Mouse (Mus musculus) cerebral cortex, adult 2 months (tissue): ENCODE measurements around the gene Txndc2.

Experiments
- WGBS: fragments of 180-500 bp; shearing (Covaris S2); methylation state at CpG from one replicate; pipeline ENCODE4 v1.1.7; 2018; 5-methylcytosine and 5-hydroxymethylcytosine counted together

The Txndc2 gene

DNA sequence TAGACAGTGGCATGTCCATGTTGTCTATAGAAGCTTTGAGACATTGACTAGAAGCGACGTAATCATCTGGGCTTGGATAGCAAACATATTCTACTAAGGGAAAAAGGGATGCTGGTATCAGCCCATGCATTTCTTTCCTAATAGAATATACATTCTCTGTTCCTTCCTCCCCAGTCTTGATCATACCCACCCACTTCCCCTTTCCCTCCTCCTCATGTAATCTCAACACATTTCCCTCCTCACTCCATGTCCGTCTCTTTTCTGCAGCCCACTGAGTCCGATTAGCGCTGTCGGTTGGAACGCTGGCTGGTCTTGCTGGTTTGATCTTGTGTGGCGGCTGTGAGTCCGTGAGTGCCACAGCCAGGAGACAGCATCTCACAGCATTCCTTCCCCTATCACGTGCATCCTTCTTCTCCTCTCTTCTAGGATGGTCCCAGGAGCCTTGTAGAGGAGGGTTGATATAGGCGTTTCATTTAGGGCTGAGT is at the start of gene Txndc2:
Gene Txndc2, minus strand, starts transcription at position 435 of the 485 bp plus-strand sequence.
- WGBS = 89% methylated on average over 11 of the region's 11 CpGs

DNA sequence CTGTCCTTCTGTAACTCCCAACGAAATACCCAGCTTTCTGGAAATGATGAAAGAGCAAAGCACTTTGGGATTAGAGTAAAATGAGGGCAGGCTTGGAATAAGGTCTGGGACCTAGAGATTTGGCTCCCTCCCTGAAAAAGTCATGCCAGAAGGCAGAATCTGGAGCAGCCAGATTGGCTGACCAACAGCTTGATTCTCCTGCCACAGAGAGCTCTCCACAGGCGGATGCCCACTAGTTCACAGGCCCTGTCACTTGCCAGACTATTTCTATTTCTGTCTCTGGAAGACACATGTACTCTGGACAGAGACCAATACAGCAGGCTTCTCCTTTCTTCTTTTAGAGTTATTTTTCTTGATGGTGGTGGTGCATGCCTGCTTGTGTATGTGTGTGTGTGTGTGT is 41.8 kb upstream of the Txndc2 start:
- 41% methylated on average over 2 of the region's 2 CpGs for WGBS

DNA sequence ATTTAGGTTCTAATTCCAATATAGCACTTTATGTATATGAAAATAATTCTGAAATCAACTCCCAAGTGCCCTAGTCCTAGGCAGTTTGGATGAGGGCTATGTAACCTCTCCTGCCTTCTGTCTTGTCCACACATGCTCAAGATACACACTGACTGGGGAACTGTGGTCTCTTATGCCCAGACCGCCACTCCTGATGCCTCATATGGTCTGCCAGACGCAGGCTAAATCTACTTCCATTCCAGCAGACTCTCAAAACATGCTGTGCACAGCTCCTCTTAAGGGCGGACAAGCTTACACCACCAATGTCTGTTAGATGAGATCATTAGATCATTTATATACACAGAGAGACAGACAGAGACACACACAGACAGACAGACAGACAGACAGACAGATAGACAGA is 41.3 kb upstream of the Txndc2 start:
- WGBS = 57% methylated on average over 3 of the region's 3 CpGs

DNA sequence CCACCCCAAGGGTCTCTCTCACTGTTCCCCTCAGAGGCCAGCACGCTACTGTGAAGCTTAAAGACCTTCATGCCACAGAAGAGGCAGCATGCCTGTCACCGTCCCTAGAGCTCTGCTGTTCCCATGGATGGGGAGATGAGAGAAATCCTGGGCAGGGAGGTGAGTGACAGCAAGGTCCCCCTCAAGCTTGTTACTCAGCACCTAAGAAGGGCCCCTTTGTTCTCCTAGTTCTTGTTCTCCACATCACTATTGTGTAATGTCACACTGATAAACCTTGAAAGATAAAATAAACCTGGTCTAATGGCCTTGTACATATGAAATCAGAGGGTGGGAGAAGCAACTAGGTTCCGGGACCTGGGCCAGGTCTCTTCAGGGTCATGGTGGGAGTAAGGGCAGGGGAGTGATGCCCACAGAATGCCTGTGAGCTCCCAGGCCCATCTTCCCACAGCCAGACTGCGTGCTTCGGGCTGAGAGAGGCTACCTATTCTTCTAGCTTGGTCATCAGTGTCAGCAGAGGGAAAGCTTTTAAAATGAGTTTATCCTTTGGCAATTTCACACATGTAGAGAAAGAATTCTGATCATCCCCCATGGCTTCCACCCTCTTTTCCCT is 40.2 kb upstream of the Txndc2 start:
- 93% methylated on average over 5 of the region's 5 CpGs for WGBS

DNA sequence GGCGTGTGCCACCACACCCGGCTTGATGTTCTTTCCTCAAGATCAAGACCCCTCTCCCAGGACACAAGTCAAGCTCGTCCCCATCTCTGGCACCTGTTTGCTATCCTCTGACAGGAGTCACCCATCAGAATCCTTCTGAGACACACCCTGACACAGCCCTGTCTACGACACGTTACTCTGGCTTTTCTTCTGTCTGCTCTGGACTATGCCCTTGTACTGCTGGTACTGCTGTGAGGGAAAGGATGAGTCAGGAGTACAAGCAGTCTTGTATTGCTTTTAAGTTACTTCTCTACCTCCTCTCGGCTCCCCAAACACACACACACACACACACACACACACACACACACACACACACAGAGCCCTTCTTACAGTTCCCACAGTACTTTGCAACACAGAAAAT is 39.5 kb upstream of the Txndc2 start:
- 84% methylated on average over 6 of the region's 6 CpGs for WGBS

DNA sequence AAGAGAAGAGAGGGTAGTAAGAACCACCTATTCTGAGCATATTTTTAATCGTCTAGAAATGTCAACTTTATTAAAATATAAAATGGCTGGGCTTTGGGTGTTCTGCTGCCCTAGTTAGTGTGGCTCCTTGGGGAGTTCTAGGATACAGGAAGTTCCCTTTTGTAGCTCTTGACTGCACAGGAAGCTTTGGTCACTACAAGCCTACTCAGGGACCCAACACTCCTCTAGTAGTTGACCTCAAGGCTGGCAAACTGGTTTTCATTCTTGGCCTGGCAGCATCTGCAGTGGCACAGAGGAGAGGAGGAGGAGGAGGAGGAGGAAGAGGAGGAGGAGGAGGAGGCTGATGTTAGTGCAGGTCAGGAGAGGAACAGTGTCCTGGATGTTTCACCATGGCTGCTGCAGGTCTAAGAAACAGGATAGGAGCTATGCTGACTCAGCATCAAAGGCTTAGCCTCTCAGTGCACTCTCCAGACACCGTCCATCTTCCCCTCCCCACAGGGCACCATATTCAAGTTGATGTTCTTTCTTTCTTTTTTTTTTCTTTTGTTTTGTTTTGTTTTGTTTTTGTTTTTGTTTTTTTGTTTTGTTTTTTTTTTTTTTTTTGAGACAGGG is 38.9 kb upstream of the Txndc2 start:
- WGBS = 86% methylated on average over 2 of the region's 2 CpGs

DNA sequence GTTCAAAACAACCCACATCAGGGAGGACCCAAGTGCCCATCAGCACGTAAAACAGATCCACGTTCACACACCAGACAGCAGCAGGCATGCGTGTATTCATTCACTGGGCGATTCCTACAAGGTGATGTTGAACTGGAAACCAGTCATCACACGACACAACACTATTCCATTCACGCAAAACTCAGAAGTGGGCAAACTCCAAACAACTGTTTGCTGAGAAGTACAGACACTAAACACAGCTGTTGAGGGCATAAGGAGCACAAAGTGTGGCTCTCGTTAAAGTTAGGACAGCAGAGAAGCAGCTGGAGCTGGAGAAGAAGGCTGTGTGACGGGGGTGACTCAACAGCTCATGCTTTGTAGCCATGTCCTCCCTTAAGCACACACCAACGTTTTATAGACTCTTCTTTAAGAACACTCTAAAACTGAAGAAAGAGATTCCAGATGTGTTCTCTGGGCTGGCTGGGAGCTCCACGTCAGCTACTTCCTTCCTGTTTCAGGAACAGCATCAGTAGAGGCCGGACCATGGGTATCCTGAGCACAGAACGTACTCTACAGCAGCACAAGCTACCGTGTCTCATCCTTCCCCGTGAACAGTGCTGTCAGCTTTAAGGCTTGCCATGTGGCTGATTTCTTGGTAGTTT is 38.0 kb upstream of the Txndc2 start:
- WGBS = 61% methylated on average over 14 of the region's 14 CpGs

DNA sequence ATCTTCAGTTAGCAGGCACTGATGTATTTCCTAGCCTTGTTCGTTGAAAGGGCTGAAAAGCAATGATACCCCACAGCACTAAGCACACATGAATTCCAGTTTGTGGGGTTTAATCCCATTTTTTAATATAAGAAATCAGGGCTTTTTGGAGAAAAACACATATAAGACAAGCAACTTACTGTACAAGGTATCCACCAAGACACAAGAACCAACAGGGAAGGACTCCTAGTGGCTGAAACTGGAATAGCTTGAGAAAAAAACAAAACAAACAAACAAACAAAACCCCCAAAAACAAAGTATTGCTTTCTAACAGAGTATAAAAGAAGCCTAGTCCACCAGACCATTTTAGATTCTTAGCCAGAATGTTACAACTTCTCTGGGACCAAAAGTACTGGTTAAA is 35.8 kb upstream of the Txndc2 start:
- 84% methylated on average over 1 of the region's 1 CpGs for WGBS

DNA sequence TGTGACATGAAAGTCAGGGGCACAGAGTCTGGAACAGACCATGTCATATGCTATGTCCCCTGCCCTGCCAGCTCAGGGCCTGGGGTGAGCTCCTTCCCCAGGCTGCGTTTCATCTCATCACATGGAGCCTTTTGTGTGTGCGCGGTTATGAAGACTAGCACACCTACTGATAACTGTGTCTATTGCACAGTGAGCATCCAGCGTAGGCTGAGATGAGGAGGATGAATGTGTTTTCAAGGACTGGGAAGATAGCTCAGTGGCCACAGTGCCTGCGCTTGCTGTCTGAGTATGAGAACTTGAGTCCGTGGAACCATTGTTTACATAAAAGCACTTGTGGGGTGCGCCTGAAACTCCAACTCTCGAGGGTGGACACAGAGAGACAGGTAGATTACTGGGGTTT is 34.6 kb upstream of the Txndc2 start:
- 96% methylated on average over 8 of the region's 8 CpGs for WGBS

DNA sequence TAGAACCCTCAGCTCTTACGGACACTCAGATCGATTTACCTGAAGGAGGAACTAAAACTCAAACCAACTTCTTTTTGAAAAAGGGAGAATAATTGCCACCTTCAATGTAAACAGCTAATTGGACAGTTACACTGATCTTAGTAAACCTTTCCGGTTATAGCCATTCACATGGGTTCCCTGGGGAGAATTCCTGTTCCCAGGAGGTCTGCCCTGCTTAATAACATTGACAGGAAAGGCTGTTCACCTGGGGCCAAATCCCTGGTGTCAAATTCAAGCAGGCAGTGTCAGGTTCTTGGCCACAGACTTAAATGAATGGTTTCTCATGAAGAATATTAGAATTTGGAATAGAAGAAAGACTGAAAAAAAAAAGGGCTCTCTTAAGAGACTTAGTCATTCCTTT is 34.0 kb upstream of the Txndc2 start:
- 80% methylated on average over 3 of the region's 3 CpGs for WGBS

DNA sequence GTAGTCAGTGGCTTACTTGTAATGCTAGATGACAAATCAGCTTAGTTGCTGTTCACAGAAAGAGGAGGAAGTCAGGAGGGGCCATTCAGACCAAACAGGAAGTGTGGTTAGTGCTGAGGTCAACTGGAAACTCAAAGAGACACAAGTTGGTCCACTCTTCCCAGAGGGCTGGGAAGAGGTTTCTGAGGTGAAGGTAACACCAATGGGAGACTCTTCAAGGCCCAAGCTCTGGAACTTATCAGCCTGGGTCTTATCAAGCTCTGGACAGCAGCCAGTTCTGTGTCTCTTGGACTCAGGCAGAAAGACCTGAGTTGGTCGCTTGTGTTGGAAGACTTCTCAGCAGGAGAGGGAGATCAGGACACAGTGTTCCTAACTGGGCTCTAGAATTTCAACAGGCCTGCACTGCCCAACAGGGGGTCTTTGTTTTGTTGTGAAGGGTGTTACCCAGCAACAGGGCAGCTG is 32.8 kb upstream of the Txndc2 start:
- 48% methylated on average over 1 of the region's 1 CpGs for WGBS

DNA sequence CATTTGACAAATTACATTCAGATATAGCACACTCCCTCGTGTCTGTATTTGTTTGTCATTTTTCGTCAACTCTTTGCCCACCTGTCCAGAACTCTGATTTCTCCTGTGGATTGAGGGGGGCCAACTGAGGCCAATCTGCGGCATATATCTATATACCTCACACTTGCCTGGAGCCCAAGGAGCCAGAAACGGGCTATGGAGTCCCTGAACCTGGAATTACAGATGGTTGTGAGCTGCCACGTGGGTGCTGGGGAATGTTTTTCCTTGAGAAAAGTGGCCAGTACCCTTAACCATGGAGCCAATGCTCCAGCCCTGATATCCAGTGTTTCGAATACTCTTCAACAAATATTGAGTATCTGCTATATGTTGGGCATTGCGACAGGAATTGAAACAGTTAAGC is 31.0 kb upstream of the Txndc2 start:
- WGBS = 95% methylated on average over 7 of the region's 7 CpGs

DNA sequence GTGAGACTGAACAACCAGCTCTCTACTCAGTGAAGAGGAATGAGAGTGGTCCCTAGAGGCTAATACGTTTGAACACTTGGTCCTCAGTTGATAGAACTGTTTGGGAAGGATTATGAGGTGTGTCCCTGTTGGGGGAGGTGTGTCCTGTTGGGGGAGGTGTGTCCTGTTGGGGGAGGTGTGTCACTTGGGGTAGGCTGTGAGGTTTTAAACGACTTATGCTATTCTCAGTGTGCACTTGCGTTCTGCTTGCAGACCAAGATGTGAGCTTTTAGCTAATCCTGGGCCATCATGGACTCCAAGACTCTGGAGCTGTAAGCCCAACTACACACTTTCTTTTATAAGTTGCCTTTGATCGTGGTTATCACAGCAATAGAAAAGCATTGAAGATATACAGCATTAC is 27.1 kb upstream of the Txndc2 start:
- WGBS = 91% methylated on average over 4 of the region's 4 CpGs

DNA sequence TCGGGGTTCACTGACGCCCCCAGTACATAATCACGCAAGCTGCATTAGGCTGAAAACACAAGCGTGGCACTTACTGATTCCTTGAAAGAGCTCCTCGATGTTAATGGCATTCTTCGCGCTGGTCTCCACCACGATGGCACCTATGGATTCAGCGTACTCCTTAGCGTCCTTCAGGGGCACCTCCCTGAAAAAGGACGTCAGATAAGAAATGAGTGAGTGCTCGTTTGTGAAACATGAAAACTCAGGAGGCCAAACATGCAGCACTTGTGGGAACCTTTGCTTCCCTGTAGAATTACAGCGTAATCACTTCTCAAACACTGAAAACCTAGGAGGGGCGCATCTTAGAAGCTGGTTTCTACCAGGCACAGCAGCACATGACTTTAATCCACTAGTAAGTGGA is 25.8 kb upstream of the Txndc2 start:
- WGBS = 91% methylated on average over 14 of the region's 14 CpGs

DNA sequence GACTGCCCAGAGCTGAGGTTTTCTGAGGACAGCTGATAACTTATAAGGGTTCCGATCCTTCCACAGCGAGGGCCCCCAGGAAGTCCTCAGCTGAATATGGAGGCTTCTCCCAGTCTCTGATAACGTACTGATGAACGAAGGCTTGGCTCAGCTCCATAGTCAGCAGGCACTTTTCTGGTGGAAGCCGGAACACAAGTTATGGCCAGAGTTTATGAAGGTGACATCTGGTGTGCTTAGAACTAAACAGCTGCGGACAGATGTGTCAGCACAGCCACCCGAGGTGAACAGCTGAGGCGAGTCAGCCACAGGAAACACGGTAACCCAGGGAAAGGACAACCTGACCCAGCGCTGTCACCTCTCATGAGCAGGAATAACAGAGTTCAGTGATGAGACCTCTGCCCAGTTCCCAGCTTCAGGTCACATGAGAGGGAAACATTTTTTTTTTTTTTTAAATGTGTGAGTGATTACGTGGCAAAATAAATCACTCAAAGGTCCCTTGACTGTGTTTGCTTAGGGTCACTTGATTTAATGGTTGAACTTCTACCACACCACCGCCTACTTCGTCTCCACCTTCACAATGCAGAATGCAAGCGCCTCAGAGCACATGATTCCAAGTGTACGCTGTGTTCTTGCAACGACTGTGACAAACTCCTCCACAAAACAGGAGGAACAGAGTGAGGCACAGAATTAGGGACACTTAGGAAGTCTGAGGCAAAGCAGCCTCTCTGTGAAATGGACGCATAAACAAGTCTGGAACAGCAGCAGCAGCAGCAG is 24.6 kb upstream of the Txndc2 start:
- 80% methylated on average over 17 of the region's 17 CpGs for WGBS

DNA sequence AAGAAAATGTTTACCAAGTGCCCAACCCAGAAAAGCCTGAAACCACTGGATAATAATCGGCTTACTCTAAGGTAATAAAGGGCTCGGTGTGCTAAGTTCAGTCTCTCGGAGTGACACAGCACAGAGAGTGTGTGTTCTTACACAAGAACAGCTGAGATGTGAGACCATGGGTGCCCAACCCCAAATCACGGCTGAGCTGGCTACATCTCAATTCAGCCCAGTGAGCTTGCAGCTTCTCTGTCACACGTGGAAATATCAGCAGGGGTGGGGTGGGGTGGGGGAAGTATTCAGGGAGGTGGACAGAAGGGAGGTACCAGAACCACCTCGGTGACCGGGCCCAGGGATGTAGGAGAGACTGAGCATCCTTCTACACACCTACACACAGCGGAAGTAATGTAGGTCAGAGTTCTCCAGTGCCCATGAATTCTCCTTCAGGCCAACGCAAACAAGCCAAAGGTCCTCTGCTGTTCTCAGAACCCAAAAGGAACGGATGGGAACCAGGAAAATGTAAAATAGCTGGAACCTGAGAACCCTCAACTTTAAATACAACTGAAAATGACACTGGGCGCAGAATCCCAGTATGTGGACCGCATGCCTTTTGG is 23.9 kb upstream of the Txndc2 start:
- WGBS = 83% methylated on average over 12 of the region's 12 CpGs

DNA sequence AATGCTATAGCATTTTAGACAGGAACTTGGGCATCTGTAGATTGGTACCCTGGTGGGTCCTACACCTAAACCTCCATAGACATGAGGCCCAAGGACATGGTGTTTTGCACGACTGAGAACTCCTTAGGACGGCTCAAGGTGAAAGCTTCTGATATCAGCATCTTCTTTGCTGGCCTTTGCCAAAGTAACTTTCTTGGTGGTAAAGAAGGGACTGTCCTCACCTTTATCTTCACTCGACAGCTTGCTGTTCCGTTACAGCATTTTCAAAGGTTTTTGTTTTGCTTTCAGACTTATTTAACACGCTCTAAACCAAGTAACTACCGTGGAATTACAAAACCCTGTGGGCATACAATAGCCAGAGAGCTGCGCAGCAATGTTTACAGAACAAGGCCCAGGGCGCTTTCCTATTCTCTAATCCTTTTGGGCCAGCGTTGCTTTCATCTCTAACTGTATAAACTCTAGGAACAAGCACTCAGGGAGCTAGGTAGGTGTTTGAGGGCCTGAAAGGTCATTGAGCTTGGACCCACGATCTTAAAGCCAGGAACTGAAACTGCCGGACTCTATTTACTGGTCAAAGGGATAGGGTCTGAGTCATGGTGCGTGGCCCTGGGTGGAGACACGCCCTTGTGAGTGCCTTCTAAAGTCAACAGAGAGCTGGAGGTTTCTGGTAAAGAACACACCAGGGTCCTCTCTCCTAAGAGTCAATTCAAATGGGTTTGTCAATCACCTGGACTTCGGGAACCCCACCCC is 21.5 kb upstream of the Txndc2 start:
- 82% methylated on average over 14 of the region's 14 CpGs for WGBS

DNA sequence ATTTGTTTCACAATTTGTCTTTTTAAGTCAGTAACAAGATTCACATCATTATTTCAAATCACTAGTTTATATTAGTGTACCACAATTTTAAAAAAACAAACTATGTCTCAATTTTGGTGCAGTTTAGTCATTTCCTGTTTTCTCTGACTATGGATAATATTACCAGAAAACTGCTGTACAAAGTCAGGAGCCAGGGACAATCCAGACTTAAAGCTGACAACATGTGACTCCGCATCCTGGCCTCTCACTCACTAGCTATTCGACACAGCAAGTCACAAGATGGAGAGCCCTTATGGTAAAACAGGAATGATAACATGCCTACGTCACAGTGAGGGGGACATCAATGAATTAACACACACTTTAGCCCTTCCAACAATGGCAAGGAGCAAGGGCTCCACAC is 20.7 kb upstream of the Txndc2 start:
- WGBS = 81% methylated on average over 3 of the region's 3 CpGs

DNA sequence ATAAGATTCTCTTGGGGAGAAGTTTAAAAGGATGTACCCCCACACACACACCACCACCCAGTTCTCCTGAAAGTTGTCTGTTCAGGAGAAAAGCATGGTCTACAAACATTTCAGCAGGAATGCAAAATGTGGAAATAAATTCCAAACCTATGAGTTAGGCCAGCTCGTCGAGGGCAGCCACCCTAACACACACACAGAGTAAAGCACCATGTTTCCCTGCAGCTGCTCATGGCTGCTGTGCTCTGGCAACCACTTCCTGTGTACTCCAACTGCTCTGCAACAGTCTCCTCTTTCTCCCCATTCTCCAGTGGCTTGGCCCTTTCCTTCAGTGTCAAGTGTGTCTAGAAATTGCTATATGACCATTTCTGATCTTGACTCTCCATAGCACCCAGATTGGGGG is 16.4 kb upstream of the Txndc2 start:
- 45% methylated on average over 2 of the region's 2 CpGs for WGBS

DNA sequence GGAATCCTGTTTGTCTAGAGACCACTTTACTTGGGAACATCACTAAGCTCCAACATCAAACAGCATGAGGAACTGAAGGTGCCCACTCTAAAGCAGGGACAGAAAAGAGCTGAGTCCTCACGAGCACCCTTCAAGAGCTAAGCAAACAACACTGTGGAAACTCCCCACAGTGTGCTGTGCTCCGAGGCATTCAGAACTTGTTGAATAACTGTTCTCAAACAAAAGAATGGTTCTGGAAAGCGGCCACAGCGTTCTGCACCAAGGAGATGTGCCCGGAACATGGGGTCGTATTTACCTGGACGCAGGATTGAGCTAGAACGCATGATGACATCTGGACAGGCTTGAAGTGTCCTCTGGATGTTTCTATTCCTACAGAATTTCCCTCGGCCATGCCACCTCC is 16.0 kb upstream of the Txndc2 start:
- 52% methylated on average over 9 of the region's 9 CpGs for WGBS

DNA sequence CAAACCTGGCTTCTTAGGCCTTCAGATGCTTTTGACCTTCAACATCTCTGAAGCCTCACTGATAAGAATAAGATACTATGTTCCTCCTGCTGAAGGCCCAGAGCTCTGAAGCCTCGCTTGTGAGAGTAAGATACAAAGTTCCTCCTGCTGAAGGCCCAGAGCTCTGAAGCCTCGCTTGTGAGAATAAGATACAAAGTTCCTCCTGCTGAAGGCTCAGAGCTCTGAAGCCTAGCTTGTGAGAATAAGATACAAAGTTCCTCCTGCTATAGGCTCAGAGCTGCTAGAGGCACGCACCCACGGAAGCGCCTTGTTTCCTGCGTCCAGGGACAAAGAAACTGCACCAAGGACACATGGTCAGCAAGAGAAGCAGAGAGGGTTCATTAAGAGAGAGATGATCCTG is 14.8 kb upstream of the Txndc2 start:
- WGBS = 91% methylated on average over 6 of the region's 6 CpGs
